Mouse (Mus musculus) right cerebral cortex, adult 18-20 months (tissue): ENCODE measurements around the gene Cdiptos.

Experiments
- DNase-seq: peaks from one replicate; pipeline ENCODE4 v3.0.0; 2022; ENCODE audit warnings: mixed read lengths

Cdiptos gene

DNA sequence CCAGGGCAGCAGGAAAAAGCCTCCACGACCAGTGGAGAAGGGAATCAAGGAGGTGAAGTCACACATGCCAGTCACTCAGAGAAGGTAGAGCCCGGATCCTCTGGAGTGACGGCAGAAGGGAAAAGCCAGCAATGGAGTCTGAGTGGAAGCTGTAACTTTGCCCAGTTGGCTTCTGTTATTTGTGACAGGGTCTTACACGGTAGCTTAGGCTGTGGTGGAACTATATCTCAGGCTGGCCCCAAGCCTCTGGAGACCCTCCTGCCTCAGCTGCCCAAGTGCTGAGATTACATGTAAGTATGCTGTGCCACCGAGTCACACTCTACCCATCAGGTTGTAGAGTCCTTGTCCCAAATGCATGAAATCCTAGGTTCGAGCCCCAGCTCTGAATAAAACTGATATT, 37.5 kb upstream of the Cdiptos start:
- DNase-seq: no peak

DNA sequence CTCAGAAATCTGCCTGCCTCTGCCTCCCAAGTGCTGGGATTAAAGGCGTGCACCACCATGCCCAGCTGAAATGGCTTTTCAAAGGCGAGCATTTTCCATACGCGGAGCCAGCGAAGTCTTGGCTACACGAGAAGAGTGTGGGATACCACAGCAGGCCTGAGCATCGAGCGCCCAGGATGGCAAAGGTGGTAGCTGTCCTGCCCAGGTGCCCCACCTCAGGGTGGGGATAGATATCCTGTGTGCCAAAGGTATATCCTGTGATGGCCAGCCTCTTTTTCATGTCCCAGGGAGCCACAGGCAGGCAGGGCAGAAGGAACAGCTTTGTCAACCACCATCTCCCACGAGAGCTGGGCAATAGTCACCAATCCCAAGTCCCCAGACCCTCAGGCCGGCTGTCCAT, 36.9 kb upstream of the Cdiptos start:
- no peak for DNase-seq

DNA sequence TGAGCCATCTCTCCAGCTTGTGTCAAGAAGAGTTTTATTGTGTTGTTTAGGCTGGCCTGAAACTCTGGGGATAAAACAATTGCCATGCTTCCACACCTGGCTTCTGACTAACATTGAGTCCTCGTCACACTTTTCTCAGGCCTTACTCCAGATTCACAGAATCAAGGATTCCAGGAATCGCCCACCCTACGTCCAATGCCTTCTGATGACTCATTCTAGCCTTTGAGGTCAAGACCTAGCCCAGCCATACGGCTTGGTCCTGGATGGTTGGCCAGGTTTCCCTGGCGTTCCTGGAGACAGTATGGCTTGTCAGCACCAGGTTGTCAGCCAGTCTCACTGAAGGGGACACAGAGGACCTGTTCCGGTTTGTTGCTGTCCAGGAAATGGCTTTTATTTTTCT, 36.5 kb upstream of the Cdiptos start:
- no peak for DNase-seq

DNA sequence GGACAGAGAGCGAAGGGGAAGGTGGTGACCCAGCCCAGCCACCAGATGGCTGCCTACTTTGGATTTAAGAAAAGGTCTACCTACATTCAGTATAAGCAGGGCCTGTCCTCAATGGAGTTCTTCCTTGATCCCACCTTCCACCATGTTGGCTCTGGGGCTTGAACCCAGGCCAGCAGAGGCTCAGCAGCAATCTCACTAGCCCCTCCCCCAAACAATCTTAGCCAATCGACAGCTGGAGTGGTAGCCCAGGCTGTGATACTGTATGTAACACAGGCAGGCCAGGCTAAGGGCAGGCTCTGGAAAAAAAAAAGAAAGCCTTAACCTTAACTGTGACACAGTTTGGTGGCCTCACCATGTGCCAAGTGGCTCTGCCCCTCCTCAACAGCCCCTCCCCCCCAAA, 35.8 kb upstream of the Cdiptos start:
- DNase-seq: no peak

DNA sequence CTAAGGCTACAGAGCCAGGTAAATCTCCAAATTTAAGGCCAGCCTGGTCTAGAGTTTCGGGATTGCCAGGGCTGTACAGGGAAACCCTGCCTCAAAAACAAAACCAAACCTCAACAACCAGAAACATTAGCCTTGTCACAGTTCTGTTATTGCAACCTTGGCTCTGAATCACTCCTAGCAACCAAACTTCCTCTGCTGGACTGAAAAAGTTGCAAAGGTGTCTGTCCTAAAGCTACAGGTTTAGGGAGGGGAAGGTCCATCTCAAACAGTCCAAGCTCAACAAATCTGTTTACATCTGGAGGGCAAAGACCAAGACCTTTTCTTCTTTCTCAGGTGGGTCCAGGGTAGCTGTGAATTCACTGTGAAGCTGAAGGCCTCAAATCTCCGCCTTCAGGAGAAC, 35.2 kb upstream of the Cdiptos start:
- DNase-seq: no peak

DNA sequence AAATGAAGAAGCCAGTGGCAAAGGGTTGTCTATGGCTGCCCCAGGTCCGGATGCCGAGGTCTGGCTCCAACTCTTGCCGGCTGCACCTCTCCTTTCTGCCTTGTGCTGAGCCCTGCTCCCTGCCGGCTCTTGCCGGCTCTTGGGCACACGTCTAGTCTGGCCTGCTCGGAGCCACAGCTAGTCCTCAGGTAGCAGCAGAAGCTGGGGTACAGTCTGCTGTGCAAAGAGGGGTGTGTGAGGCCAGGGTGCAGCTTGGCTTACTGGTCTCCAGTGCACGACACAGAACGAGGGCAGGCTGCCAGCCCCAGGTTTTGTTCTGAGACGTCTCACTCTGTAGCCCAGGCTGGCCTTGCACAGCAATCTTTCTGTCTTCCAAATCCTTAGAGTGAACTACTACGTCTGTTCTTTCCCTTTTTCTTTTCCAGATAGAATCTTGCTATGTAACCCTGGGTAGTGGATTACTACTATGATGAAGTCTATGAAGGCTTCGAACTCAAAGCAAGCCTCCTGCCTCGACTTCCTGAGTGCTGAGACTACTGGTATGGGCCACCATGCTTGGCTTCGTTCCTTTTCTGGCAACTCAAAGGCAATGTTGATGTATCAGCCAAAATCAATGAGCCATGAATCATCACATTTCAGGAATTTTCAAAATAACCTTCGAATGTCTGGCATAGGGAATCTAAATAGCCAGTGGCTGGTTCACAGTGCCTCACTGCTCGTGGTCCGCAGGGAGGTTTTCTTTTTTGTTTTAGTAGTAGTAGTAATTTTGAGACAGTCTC, 33.6 kb upstream of the Cdiptos start:
- no peak for DNase-seq

DNA sequence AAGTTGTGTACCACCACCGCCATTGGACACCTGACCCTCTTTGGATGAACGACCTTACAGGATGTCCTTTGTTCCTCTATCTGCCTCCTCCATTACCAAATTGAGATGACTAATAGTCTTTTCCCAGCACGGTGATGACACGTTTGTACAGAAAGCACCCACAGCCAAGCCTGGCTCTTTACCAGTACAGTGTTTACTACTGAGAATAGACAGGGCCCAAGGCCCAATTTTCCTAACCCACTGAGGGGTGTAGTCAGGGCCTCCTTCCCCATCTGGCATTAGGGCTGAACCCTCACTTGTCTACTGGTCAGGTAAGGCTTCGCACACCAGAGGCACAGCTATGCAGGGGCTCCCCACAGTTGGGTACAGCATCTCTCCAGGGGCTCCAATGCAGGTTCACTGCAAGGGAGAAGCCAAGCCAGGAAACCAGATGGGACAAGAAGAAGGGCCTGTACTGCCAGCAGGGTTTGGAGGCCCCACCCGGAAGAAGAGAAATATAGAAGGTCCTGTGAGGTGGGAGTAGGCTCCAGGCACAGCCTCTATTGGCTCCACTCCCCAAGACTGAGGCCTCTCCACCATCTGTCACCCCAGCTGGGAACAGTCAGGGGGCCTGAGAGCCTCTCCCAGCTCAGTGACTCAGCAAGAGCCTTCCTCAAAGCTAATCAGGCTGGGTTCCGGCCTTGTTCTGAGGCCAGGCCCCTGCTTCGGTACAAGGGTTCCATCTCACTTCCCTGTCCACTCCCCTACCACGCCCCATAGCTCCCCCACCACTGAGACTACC, 32.5 kb upstream of the Cdiptos start:
- peak; percentile 88 for DNase-seq

DNA sequence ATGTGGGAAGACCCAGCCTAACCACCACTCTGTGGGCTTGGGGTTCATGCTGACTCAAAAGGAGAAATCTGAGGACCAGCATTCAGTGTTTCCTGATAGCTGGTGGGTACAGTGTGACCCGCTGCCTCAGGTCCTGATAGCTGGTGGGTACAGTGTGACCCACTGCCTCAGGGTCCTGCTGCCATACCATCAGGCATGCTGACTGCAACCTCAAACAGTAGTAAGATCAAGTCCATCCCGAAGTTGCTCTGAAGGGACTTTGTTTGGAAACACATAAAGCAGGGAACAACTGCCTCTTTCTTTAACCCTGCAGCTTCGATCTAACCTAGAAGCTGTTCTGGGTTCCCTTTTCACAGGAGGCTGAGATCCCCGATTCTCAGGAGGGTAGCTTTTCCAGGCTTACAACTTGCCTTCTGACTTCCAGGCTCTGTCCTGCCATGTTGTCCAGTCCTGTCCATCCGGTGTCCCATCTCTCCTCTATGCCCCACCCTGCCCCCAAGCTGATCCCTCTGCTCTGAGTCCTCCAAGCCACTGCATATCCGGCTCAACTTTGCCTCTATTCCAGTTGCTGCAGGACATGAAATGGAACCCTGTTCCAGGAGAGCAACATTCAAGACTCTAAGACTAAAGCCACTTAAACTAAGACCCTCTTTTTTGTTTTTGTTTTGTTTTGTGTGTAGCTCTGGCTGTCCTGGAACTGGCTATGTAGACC, 31.6 kb upstream of the Cdiptos start:
- no peak for DNase-seq

DNA sequence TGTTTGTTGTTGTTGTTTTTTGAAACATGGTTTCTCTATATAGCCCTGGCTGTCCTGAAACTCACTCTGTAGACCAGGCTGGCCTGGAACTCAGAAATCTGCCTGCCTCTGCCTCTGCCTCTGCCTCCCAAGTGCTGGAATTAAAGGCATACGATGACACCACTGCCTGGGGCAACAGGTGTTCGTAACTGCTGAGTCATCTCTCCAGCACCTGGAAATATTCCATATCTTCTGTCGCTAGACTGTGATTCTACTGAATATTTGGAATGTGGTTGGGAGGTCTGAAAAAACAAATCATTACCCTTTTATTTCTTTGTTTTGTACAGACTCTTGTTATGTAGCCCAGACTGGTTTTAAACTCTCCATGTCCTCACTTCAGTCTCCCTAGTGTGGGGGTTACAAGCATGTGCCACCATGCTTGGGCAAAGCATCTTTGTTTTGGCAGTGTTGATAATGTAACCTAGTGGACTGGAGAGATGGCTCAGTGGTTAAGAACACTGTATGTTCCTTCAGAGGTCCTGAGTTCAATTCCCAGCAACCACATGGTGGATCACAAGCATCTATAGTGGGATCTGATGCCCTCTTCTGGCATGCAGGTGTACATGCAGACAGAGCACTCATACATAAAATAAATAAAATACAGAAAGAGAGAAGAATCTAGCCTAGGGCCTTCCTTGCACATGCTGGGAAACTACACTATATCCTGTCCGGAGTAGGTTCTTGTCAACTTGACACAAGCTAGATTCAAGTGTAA, 28.4 kb upstream of the Cdiptos start:
- DNase-seq: no peak

DNA sequence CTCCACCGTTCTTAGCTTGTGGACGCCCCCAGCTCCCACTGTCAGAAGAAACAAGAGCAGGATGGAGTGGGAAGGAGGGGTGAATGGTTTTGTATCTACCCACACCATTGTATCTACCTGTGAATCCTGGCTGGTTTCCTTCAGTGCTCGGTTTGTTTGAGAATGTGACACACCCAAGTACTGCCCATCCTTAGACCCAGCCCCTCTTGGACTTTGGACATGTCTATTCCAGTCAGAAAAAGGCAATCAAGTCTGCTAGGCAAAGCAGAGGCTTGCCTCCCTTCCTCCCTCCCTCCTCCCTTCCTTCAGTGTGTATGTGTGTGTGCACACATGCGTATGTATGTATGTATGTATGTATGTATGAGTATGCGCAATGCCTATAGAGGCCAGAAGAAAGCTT, 27.7 kb upstream of the Cdiptos start:
- no peak for DNase-seq

DNA sequence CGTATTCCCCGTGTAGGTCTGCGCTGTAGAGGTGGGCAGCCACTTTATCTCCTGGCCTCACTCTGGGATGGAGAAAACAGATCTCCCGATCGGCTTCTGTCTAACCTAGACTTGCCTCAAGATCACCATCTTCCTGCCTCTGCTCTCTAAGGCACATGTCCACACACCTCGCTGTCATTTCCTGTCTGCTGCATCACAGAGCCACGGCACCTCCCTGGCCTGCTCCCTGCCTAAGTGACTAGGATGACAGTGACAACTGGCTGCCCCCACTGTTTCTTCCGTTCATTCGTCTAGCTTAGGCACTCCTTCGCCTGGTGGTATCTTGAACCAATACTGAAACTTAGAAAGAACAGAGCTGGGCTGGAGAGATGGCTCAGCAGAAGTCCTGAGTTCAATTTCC, 23.7 kb upstream of the Cdiptos start:
- no peak for DNase-seq

DNA sequence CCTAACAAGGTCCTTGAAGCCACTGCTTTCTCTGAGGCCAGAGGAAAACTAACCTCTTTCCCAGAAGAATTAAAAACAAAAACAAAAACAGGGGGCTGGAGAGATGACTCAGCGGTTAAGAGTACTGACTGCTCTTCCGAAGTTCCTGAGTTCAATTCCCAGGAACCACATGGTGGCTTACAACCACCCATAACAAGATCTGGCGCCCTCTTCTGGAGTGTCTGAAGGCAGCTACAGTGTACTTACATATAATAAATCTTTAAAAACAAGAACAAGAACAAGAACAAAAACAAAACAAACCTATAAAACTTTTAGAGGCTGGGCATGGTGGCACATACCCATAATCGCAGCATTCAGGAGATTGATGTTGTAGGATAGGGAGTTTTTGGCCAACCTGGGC, 20.6 kb upstream of the Cdiptos start:
- DNase-seq: no peak

DNA sequence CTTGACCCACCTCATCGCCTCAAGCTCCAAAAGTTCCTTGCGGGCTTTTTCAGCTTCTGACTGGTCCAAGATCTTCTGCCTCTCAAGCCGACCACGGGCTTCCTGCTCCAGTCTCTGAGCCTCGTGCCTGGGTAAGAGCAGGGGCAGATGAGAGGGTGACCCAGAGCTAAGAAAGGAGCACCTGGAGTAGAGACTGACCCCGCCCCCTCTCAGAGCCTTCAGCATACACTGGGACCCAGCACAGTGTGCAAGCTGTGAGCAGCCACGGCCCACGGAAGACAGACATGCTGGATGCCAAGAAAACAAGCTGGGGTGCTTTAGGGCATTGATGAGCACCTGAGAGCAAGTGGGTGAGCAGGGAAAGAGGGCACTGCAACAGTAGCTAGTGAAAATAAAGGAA, 12.9 kb upstream of the Cdiptos start:
- DNase-seq: no peak

DNA sequence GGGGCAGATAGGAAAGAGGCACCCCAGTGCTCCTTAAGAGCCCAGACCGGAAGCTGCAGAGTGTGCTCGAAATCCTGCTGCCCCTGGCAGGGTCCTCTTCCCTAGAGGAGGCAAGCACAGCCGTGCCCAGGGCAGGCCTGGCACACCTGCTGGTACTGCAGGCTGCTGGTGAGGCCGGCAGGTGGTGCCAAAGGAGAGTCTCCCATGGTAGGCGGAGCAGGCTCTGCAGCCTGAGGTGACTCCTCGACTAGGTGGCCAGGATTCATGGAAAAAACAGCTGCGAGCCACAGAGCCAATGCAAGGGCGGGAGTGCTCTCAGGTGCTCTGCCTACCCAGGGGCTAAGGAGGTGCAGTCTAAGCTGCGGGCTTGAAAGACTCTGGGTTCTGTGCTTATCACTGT, 10.4 kb upstream of the Cdiptos start:
- peak; percentile 67 for DNase-seq

DNA sequence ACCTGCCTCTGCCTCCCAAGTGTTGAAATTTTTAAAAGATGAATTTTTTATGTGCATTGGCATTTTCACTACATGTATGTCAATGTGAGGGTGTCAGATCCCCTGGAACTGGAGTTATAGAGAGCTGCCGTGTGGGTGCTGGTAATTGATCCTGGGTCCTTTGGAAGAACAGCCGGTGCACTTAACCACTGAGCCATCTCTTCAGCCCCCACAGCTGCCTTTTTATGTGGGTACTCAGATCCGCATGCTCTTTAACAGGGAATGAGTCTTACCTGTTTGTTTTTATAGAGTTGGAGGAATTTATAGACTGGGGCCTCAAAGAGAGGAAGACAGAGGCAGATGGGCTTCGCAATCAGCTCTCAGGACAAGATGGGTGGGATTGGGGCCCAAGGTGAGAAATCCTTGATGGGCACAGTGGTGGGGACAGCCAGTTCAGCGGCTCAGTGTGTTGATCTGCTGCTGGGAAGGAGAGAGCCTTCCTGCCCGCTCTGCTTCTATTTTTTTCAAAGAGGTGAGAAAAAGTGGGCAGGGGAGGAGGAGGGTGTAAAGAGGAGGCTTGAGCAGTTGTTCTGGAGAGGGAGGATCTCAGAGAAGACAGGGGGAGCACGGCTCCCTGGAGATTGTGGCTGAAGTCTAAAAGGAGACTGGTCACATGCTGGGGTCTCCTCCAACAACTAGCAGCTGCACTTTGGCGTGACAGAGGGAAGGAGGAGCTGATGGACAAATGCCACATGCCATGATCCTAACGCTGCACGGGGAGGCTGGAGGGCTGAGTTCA, 9.0 kb upstream of the Cdiptos start:
- peak; percentile 75 for DNase-seq

DNA sequence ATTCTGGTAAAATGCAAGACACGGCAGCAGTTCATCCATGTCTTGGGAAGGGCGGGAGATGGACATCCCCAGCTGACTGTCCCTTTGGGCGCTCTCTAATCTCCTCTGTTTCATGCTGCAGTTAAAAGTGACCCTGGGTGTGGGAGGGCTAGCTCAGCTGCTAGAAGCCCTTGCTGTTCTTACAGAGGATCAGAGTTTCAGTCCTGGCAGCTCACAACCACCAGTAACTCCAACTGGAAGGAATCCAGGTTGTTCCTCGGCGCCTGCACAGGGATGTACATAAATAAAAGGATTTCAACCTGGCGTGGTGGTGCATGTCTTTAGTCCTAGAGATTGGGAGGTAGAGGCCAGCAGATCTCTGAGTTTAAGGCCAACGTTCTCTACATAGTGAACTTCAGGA, 7.2 kb upstream of the Cdiptos start:
- DNase-seq: no peak

DNA sequence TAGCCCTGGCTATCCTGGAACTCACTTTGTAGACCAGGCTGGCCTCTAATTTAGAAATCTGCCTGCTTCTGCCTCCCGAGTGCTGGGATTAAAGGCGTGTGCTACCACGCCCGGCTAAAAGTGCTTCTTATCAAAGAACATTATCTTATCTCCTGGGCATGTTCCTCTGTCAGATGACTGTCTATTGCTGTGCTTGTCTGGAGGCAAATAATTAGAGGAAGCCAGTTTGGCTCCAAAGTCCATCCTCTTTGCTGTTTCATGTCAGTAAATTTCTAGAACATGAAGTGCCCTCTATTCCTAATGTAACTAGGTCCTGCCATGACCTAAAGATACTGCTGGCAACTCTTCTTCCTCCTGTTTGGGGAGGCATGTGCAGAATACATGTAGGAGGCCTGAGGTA, 6.2 kb upstream of the Cdiptos start:
- DNase-seq: no peak

DNA sequence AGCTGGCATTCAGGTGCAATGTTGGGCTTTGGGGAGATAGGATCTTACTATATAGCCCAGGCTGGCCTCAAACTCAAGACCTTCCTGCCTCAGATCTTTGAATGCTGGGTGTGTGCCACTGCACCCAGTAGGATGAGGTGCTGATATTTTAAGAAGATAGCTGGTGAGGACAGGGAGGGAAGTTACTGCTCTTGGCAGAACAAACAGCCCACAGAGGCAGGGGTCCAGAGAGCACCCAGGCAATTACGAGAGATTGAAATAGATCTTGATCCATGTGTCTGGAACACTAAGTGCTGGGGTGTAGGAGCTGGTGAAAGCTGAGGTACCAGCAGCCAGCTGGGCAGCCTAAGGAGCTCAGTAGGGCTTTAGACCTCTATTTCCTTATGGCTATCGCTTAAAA, 5.7 kb upstream of the Cdiptos start:
- no peak for DNase-seq

DNA sequence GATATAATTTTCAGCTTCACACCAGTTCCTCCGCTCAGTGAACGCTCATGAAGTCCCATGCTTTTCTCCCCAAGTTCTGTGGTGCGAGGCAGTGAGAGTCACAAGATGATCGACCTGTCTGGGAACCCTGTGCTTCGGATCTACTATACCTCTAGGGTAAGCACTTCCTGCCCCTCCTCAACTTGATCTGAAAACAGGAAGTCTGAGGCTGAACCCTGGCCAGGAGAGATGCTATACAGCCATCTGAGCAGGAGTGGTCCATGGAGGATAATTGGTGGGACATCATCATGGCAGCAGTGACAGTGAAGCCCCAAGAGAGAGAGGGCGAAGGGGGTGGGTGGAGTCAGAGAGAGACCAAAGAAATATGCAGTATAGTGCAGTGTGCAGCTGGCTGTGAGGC, 2.9 kb upstream of the Cdiptos start:
- DNase-seq: no peak

DNA sequence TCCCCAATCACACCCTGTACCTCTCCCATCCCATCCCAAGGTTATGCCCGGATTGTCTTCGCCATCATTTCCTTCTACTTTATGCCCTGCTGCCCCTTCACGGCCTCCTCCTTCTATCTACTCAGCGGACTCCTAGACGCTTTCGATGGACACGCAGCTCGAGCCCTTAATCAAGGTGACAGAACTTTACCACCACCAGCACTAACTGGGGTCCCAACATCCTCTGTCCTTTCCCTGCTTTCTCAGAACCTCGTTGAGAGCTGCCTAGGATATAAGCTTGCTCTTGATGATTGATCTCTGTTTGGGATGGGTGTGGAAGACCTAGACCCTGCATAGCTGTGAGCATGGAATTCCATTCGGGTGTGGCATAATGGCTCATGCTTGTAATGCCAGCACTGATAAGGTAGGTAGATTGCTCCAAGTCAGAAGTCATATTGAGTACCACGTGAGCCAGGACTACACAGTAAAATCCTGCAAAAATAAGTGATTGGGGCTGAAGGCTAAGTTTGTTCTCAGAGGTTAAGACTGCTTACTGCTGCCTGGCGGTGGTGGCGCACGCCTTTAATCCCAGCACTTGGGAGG, 1.1 kb upstream of the Cdiptos start:
- DNase-seq: no peak

DNA sequence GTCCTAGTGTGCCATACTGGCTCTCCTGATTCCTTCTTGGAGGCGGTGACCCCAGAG, 177 bp downstream of the Cdiptos start, which contains the start of gene Cdipt:
Gene Cdipt, plus strand, starts transcription at position 22 of the 57 bp plus-strand sequence.
- no peak for DNase-seq

DNA sequence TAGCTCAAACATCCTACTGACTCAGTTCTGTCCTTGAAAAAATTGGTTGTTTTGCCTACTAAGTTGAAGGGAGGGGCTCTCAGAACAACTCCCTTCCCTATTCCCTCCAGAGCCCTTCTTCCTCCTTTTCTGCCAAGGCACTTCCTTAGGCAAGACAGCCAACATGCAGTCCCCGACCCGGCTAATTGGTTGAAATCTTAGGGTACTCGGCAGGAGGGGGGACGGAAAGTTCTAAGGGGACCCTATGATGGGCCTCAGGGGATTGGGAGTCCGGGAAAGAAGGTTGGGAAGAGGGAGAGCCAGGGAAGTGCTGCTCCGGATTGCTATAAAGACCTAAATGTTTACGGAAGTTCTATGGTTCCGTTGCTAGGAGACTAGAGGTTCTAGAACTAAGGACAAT, 405 bp downstream of the Cdiptos start:
- DNase-seq: no peak

DNA sequence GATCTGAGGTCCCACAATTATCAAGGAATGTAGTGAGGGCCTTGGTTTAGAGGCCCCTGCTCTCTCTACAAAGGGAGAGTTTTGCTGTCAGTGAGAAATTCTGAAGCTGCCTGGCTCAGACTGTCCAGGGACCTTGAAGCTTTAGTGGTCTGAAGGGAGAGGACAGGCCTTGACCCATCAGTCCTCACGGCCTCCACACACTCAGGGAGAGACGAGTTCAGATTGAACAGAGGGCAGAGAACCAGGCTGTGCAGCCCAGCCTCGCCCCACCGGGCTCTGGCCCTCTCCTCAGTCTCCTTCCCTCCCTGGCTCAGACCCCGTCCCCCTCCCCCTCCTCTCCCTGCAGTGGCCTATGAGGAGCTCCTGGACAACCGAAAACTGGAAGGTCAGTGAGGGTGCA, 8.5 kb downstream of the Cdiptos start:
- no peak for DNase-seq
